Mouse (Mus musculus): Measurements from ENCODE around the gene Klk8. TPM values are rescaled to one million over a fixed set of nuclear protein-coding genes. Genes with fewer than 3 reads are reported as not detected.

Klk8 gene
- polyA plus RNA-seq, 1 experiment from 2014 or later: 24.2 TPM

Other genes starting within 250 kb of the Klk8 start
- gene Zfp658, start 235.3 kb upstream of the Klk8 start, polyA plus RNA-seq (2015; fragmentation: Nextera tagmentation; extraction: Ambion mirVana): 4.3 TPM in 2 replicates
- 14.1 and 15.8 TPM in 2 replicates for gene Zfp719, start 218.0 kb upstream of the Klk8 start, polyA plus RNA-seq (2015; fragmentation: Nextera tagmentation; extraction: Ambion mirVana)
- gene Zfp819, start 190.4 kb upstream of the Klk8 start, polyA plus RNA-seq (2015; fragmentation: Nextera tagmentation; extraction: Ambion mirVana): 0.41 and 0.80 TPM in 2 replicates
- gene Ceacam18, start 162.9 kb upstream of the Klk8 start, polyA plus RNA-seq (2015; fragmentation: Nextera tagmentation; extraction: Ambion mirVana): not detected in 2 replicates
- gene Siglece, start 137.4 kb upstream of the Klk8 start, polyA plus RNA-seq (2015; fragmentation: Nextera tagmentation; extraction: Ambion mirVana): 1.2 and 2.2 TPM in 2 replicates
- 13.0 and 13.1 TPM in 2 replicates for gene Ctu1, start 125.6 kb upstream of the Klk8 start, polyA plus RNA-seq (2015; fragmentation: Nextera tagmentation; extraction: Ambion mirVana)
- not detected in 2 replicates for gene Klk14, start 107.2 kb upstream of the Klk8 start, polyA plus RNA-seq (2015; fragmentation: Nextera tagmentation; extraction: Ambion mirVana)
- gene Klk13, start 85.0 kb upstream of the Klk8 start, polyA plus RNA-seq (2015; fragmentation: Nextera tagmentation; extraction: Ambion mirVana): 3.9 and 5.5 TPM in 2 replicates
- not detected in 2 replicates for gene Klk12, start 28.7 kb upstream of the Klk8 start, polyA plus RNA-seq (2015; fragmentation: Nextera tagmentation; extraction: Ambion mirVana)
- 0.41 and 0.75 TPM in 2 replicates for gene Klk11, start 23.0 kb upstream of the Klk8 start, polyA plus RNA-seq (2015; fragmentation: Nextera tagmentation; extraction: Ambion mirVana)
- 4.6 and 6.4 TPM in 2 replicates for gene Klk10, start 16.5 kb upstream of the Klk8 start, polyA plus RNA-seq (2015; fragmentation: Nextera tagmentation; extraction: Ambion mirVana)
- 0.14 and 0.33 TPM in 2 replicates for gene Klk9, start 5.7 kb upstream of the Klk8 start, polyA plus RNA-seq (2015; fragmentation: Nextera tagmentation; extraction: Ambion mirVana)
- not detected in 2 replicates for gene Klk7, start 13.7 kb downstream of the Klk8 start, polyA plus RNA-seq (2015; fragmentation: Nextera tagmentation; extraction: Ambion mirVana)
- gene Klk6, start 26.9 kb downstream of the Klk8 start, polyA plus RNA-seq (2015; fragmentation: Nextera tagmentation; extraction: Ambion mirVana): not detected in 2 replicates
- gene Klk5, start 44.4 kb downstream of the Klk8 start, polyA plus RNA-seq (2015; fragmentation: Nextera tagmentation; extraction: Ambion mirVana): not detected in 2 replicates
- not detected in 2 replicates for gene Klk4, start 83.6 kb downstream of the Klk8 start, polyA plus RNA-seq (2015; fragmentation: Nextera tagmentation; extraction: Ambion mirVana)
- gene Klk15, start 136.2 kb downstream of the Klk8 start, polyA plus RNA-seq (2015; fragmentation: Nextera tagmentation; extraction: Ambion mirVana): not detected in 2 replicates
- gene Klk1b8, start 153.1 kb downstream of the Klk8 start, polyA plus RNA-seq (2015; fragmentation: Nextera tagmentation; extraction: Ambion mirVana): not detected in 2 replicates
- not detected in 2 replicates for gene Klk1b1, start 169.2 kb downstream of the Klk8 start, polyA plus RNA-seq (2015; fragmentation: Nextera tagmentation; extraction: Ambion mirVana)
- not detected in 2 replicates for gene Klk1b9, start 178.5 kb downstream of the Klk8 start, polyA plus RNA-seq (2015; fragmentation: Nextera tagmentation; extraction: Ambion mirVana)
- not detected in 2 replicates for gene Klk1b11, start 198.3 kb downstream of the Klk8 start, polyA plus RNA-seq (2015; fragmentation: Nextera tagmentation; extraction: Ambion mirVana)
- not detected in 2 replicates for gene Klk1b26, start 214.6 kb downstream of the Klk8 start, polyA plus RNA-seq (2015; fragmentation: Nextera tagmentation; extraction: Ambion mirVana)

Measured in lung, embryonic 16.5 days (tissue).